Mouse (Mus musculus) embryonic facial prominence, embryonic 14.5 days (tissue): ENCODE data around the gene Treh. TPM values are rescaled to one million over a fixed set of nuclear protein-coding genes. Genes with fewer than 3 reads are reported as not detected.

Experiments
- ATAC-seq: fragments of 200-750 bp; cut with Nextera tagmentation; 2 replicates; pipeline ENCODE4 v1.8.0; 2017; ENCODE audit warnings: low read depth, moderate number of reproducible peaks, moderate TSS enrichment
- DNase-seq: peaks from one replicate; pipeline ENCODE4 v3.0.0-alpha.2; 2015; ENCODE audit warnings: low spot score
- H3K27ac ChIP-seq: fragments of 300-500 bp; sonication (generic); replicated peaks from 2 replicates; pipeline ENCODE4 v1.5.1; 2014; ENCODE audit warnings: low read depth, mild to moderate bottlenecking, low read length, moderate library complexity
- H3K27me3 ChIP-seq: fragments of 300-500 bp; sonication (generic); replicated peaks from 2 replicates; pipeline ENCODE4 v1.6.1; 2014; ENCODE audit warnings: low read length; ENCODE audit not compliant: control insufficient read depth, insufficient read depth
- H3K36me3 ChIP-seq: fragments of 300-500 bp; sonication (generic); 2 replicates; pipeline ENCODE4 v1.6.1; 2014; ENCODE audit warnings: low read length, mixed read lengths; ENCODE audit not compliant: control insufficient read depth, insufficient read depth
- H3K4me1 ChIP-seq: fragments of 300-500 bp; sonication (generic); 2 replicates; pipeline ENCODE4 v1.6.1; 2014; ENCODE audit warnings: antibody characterized with exemption, low read length; ENCODE audit not compliant: control insufficient read depth, insufficient read depth
- H3K4me2 ChIP-seq: fragments of 300-500 bp; sonication (generic); 2 replicates; pipeline ENCODE4 v1.6.1; 2014; ENCODE audit warnings: low read depth, mild to moderate bottlenecking, low read length, moderate library complexity, mixed read lengths
- H3K4me3 ChIP-seq: fragments of 300-500 bp; sonication (generic); 2 replicates; pipeline ENCODE4 v1.5.1; 2014; ENCODE audit warnings: low read depth, mild to moderate bottlenecking, low read length
- H3K9ac ChIP-seq: fragments of 300-500 bp; sonication (generic); 2 replicates; pipeline ENCODE4 v1.6.1; 2014; ENCODE audit warnings: low read depth, mild to moderate bottlenecking, low read length, moderate library complexity, mixed read lengths
- H3K9me3 ChIP-seq: fragments of 300-500 bp; sonication (generic); 2 replicates; pipeline ENCODE4 v1.6.1; 2016; ENCODE audit warnings: low read length; ENCODE audit not compliant: control insufficient read depth
- WGBS: fragments of 180-500 bp; shearing (Covaris S2); extraction: QIAGEN DNeasy Blood & Tissue Kit; methylation state at CpG from one replicate; pipeline ENCODE4 v1.1.7; 2014; 5-methylcytosine and 5-hydroxymethylcytosine counted together
- polyA plus RNA-seq: library from polyadenylated mRNA; unstranded; fragments of >200 nt; fragmentation: Nextera tagmentation; extraction: Ambion mirVana; gene quantifications from 2 replicates; pipeline ENCODE4 v1.2.1, GENCODE M21; 2014

Gene Treh
- polyA plus RNA-seq, 1 experiment from 2014 or later: not detected

- ATAC-seq (no peak), DNase-seq (no peak)
- no peaks in the 10 kb centered on the region for H3K27me3 ChIP-seq
- H3K4me2 ChIP-seq: peak overlapping the region; percentile 78
- H3K36me3 ChIP-seq: peaks cover 23% of the 10 kb centered on the region
- peak overlapping the region; percentile 80; the same call in 1 of the 2 replicates for H3K9ac ChIP-seq
- H3K4me3 ChIP-seq: peak overlapping the region; percentile 62; the same call in 1 of the 2 replicates
- WGBS: 70% methylated on average over 3 of the region's 3 CpGs
- peak overlapping the region; percentile 44; the same call in 1 of the 2 replicates for H3K27ac ChIP-seq
- no peaks in the 10 kb centered on the region for H3K9me3 ChIP-seq
- peaks cover 42% of the 10 kb centered on the region for H3K4me1 ChIP-seq
These were observed 48.8 kb downstream of the Treh start for GRCm38 (mm10) chr9:44721877-44722186.

DNA sequence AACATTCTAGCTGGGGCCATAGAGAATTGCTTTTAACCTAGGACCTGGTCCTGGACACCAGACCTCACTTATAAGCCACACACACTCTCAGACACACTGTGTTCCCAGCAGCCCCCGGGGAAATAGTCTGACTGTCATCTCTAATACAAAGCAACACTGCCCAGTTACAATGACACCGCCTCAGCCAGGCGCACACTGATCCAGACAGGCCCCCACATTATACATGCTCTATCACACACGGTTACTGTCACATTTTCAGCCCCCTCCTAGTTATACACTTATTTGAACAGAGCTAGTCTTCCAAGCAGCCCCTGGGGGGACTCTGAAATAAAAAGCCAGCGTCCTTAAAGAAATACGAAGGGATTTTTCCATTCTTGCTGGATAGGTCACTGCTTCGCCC, 49.5 kb downstream of the Treh start:
- Histone ChIP-seq H3K9me3 (no peaks in the 10 kb centered on the region), H3K4me2 (no peak overlapping the region), H3K4me3 (no peak overlapping the region), H3K27ac (peak overlapping the region; percentile 84), H3K9ac (no peak overlapping the region), H3K36me3 (peaks cover 21% of the 10 kb centered on the region), H3K27me3 (no peaks in the 10 kb centered on the region), H3K4me1 (peaks cover 42% of the 10 kb centered on the region)
- DNase-seq (no peak), ATAC-seq (no peak)
- 69% methylated on average over 7 of the region's 7 CpGs for WGBS

- H3K27me3 ChIP-seq: no peaks in the 10 kb centered on the region
- peaks cover 42% of the 10 kb centered on the region for H3K4me1 ChIP-seq
- H3K27ac ChIP-seq: peak overlapping the region; percentile 84
- ATAC-seq (no peak), DNase-seq (no peak)
- H3K9ac ChIP-seq: 0 out of 2 replicates have a peak overlapping the region, but pooled peaks have one; percentile 42
- H3K36me3 ChIP-seq: peaks cover 18% of the 10 kb centered on the region
- no peaks in the 10 kb centered on the region for H3K9me3 ChIP-seq
- H3K4me3 ChIP-seq: no peak overlapping the region
- 46% methylated on average over 7 of the region's 7 CpGs for WGBS
- H3K4me2 ChIP-seq: no peak overlapping the region
These were observed 50.0 kb downstream of the Treh start for GRCm38 (mm10) chr9:44723008-44723407.

DNA sequence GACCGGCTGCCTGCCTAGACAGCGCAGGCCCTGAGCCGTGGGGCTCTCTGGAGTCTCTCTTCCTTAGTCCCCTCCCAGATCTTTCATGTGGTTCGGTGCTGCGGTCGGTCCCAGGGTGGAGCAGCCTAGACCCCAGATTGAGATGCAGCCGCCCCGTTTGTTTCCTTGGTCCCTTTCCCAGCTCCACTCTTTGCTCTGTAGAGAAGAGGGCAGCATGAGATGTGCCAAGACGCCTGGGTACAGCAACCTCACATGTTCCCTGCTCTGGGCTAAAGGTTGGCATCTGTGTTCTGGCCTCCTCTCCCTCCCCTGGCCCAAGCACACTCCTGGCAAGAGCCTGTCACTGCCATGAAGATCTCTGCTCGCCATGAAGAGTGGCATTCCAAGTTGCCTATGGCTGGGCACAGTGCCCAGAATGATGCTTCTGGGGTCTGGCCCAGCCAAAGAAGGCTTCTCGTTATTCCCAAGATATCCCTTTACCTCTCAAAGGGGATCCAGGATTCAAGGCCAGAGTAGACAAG, 50.5 kb downstream of the Treh start:
- DNase-seq: peak; percentile 67
- H3K4me2 ChIP-seq: no peak overlapping the region
- 0 out of 2 replicates have a peak overlapping the region, but pooled peaks have one; percentile 42 for H3K9ac ChIP-seq
- H3K27me3 ChIP-seq: no peaks in the 10 kb centered on the region
- WGBS: 36% methylated on average over 11 of the region's 11 CpGs
- peaks cover 42% of the 10 kb centered on the region for H3K4me1 ChIP-seq
- peak overlapping the region; percentile 84 for H3K27ac ChIP-seq
- H3K4me3 ChIP-seq: no peak overlapping the region
- no peak for ATAC-seq
- no peaks in the 10 kb centered on the region for H3K9me3 ChIP-seq
- peaks cover 16% of the 10 kb centered on the region for H3K36me3 ChIP-seq

- no peaks in the 10 kb centered on the region for H3K9me3 ChIP-seq
- no peak for ATAC-seq
- H3K9ac ChIP-seq: no peak overlapping the region
- no peak overlapping the region for H3K4me2 ChIP-seq
- no peak overlapping the region for H3K4me3 ChIP-seq
- no peaks in the 10 kb centered on the region for H3K27me3 ChIP-seq
- 51% methylated on average over 6 of the region's 6 CpGs for WGBS
- H3K36me3 ChIP-seq: peaks cover 16% of the 10 kb centered on the region
- DNase-seq: peak; percentile 62
- H3K27ac ChIP-seq: peak overlapping the region; percentile 84
- peaks cover 42% of the 10 kb centered on the region for H3K4me1 ChIP-seq
These were observed 51.2 kb downstream of the Treh start for GRCm38 (mm10) chr9:44724223-44724622.

DNA sequence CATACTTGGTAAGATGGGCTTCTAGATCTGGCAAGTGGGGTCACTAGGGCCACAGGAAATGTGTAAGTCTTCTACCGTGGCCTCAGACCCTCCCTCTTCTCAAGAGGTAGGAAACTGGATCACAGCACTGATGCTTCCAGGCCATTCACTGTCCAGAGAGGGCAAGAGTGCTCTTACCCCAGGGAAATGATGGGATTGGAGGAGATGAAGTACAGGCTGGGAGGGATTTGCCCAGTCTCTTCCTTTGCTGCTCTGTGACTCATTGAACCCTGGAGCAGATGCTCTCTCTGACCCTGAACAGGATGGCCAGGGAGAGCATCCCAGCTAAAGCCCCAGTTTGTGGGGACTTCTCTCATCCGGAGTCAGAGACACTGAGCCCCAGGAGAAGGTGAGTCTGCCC, 51.6 kb downstream of the Treh start:
- peak overlapping the region; percentile 84; the same call in 1 of the 2 replicates for H3K27ac ChIP-seq
- 30% methylated on average over 2 of the region's 2 CpGs for WGBS

GRCm38 (mm10) chr9:44726431-44727146, 53.6 kb downstream of the Treh start:
- WGBS: 27% methylated on average over 10 of the region's 10 CpGs
- Histone ChIP-seq H3K9me3 (no peaks in the 10 kb centered on the region), H3K9ac (no peak overlapping the region; the same call in 1 of the 2 replicates), H3K4me1 (peaks cover 27% of the 10 kb centered on the region), H3K36me3 (peaks cover 16% of the 10 kb centered on the region), H3K4me3 (no peak overlapping the region), H3K27ac (no peak overlapping the region; the same call in 1 of the 2 replicates), H3K27me3 (no peaks in the 10 kb centered on the region), H3K4me2 (no peak overlapping the region)
- DNase-seq (peak; percentile 58), ATAC-seq (0 out of 2 replicates have a peak, but pooled peaks have one; percentile 4)

More for the DNA sequence above, 51.6 kb downstream of the Treh start:
- H3K9me3 ChIP-seq: no peaks in the 10 kb centered on the region
- peaks cover 38% of the 10 kb centered on the region for H3K4me1 ChIP-seq
- no peak for DNase-seq
- H3K36me3 ChIP-seq: peaks cover 16% of the 10 kb centered on the region
- no peaks in the 10 kb centered on the region for H3K27me3 ChIP-seq
- H3K4me2 ChIP-seq: no peak overlapping the region
- no peak overlapping the region for H3K9ac ChIP-seq
- no peak overlapping the region for H3K4me3 ChIP-seq
- ATAC-seq: no peak

DNA sequence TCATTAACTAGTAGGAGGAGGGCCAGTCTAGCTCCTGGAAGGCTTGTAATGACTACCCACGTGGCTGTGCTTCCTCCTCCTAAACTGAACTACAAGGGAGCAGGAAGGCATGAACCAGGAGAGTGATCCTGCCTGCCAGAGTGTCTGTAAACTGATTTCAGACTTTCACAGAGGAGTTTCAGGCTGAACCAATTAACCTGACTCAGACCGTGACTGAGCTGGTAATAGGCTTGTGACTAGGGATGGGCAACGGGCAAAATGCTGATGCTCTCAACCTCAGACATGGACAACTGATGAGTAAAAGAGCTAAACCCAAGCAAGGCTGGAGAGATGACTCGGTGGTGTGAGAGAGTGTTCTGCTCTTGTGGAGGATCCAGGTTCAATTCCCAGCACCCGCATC, 54.4 kb downstream of the Treh start:
- Histone ChIP-seq H3K4me2 (no peak overlapping the region), H3K36me3 (peaks cover 16% of the 10 kb centered on the region), H3K4me3 (no peak overlapping the region), H3K27ac (no peak overlapping the region), H3K4me1 (peaks cover 26% of the 10 kb centered on the region), H3K9me3 (no peaks in the 10 kb centered on the region), H3K9ac (no peak overlapping the region), H3K27me3 (no peaks in the 10 kb centered on the region)
- 43% methylated on average over 5 of the region's 5 CpGs for WGBS
- DNase-seq (no peak), ATAC-seq (no peak)
